Mouse (Mus musculus) telencephalon, adult 2 months (tissue): Measurements from ENCODE around the gene Tsc1.

Experiments
- DNase-seq: peaks from one replicate; pipeline ENCODE4 v3.0.0-alpha.2; 2011; ENCODE audit warnings: low read depth, low spot score

The Tsc1 gene

DNA sequence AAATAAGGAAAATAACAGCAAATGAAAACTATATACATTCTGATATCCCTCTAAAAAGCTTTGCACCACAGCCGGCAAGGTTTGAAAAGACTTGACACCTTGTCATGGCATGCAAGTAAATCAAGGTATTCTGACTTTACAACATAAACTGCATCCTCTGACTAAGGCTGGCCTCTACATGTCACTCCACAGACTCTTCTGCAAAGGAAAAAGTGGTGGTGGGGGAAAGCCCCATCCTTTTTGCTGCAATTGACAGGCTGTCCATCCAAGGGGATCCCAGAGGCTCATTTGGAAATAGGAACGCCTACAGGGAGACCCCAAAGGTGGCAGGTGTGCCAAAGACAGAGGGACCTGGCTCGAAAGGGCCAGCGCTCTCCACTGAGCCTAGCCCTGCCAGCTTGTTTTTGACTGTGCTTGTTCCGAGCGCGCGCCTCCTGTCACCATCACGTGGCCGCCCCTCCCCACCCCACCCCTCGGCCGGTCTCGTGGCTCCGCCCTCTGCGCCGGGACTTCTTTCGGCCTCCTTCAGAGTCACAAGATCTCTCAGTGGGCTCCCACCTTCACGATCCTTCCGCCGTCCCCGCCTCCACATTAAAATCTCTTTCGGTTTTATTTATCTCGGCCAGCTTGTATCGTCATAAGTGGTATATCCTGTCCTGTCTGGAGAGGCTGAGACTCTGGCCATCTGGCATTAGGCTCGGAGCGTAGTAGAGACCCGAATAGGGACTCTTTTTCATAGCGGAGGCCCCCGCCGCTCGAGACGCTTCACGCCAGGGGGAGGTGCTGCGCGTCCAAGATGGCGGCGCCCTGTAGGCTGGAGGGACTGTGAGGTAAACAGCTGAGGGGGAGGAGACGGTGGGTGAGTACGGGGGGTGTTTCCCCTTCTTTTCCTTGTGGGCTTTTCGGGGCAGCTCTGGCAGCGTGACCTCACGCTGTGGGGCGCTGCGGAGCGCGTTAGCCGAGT is at the start of gene Tsc1:
Gene Tsc1, plus strand, starts transcription at position 768 of the 964 bp plus-strand sequence.
- peak; percentile 96 for DNase-seq

- DNase-seq, result no peak
Measured at GRCm38 (mm10) chr2:28591479-28591878, 49.5 kb upstream of the Tsc1 start.

DNA sequence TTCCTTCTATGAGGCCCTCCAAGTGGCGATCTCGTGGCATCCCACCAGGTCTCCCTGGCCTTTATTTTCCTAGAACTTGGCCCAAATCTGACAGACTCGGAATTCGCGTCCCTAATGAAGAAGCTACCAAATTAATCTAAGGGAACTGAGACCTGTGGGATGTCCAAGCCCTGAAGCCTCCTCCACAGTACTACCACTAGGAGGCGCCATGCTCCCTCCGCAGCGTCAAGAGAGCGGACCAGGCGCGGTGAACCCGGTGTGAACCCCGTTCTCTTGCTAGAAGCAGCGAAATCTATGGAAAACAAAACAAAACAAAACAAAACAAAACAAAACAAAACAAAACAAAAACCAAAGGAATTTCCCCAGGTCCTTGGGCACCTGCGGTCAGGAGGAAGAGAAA is 48.2 kb upstream of the Tsc1 start:
- DNase-seq, result no peak

DNA sequence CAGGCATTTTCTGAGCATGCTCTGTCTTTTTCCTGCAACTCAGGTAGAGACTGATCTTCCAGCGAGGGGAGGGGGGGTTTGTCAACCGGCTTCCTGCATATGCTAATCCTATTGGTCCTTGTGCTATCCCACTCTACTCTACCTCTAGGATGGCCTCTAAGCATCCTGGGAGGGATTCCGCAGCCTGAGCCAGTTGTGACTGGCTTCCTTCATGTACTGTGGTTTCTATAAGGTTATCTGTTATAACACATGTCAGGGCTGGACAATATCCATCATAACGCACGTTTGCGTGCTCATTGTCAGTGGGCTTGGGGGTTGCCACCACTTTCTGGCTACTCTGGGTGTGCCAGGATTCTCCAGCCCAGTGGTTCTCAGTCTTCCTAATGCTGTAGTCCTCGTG is 45.0 kb upstream of the Tsc1 start:
- DNase-seq, result no peak

GRCm38 (mm10) chr2:28596998-28597397 is 44.0 kb upstream of the Tsc1 start:
- DNase-seq, result no peak

- DNase-seq, result no peak
Measured at GRCm38 (mm10) chr2:28597733-28598547, 43.1 kb upstream of the Tsc1 start.

DNA sequence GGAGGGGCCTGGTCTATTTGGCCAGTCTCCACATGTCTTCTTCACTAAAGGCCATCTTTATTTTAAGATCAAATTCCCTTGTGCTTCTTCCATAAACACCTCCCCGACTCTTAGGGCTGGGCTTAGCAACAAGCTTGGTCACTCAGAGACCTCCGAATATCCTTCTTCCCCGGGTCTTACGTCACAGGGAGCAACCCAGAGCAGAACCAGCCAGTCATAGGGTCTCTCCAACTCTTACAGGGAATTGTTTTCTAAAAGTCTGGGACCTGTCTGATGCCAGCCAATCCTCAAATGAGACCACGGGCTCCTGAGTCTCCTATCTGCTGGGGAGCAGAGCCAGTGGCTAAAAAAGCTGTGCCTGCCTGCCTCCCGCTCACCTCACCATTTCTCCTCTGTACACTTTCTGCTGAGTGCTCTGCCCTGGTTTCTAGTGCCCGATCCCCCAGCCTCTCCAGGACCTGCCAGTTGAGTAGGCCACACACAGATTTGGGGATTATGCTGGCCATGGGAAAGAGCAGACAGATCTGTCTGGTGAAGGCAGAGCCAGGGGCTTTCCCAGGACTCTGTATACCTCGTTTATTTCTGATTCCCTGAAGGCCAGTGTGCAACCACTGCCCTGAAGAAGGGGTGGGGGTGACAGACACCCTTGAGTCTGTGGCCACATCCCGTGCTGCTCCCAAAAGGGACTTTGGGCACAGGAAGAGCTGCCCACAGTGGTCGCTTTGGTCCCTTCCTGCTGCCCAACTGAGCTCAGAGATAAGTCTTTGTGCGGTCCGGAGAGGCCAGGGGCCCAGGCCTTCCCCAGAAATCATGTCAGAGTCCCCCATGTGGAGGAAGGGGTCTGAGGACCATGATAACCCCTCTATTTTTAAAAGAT is 42.1 kb upstream of the Tsc1 start:
- DNase-seq, result no peak

- no peak for DNase-seq
Measured at GRCm38 (mm10) chr2:28599569-28599900, 41.5 kb upstream of the Tsc1 start.

DNA sequence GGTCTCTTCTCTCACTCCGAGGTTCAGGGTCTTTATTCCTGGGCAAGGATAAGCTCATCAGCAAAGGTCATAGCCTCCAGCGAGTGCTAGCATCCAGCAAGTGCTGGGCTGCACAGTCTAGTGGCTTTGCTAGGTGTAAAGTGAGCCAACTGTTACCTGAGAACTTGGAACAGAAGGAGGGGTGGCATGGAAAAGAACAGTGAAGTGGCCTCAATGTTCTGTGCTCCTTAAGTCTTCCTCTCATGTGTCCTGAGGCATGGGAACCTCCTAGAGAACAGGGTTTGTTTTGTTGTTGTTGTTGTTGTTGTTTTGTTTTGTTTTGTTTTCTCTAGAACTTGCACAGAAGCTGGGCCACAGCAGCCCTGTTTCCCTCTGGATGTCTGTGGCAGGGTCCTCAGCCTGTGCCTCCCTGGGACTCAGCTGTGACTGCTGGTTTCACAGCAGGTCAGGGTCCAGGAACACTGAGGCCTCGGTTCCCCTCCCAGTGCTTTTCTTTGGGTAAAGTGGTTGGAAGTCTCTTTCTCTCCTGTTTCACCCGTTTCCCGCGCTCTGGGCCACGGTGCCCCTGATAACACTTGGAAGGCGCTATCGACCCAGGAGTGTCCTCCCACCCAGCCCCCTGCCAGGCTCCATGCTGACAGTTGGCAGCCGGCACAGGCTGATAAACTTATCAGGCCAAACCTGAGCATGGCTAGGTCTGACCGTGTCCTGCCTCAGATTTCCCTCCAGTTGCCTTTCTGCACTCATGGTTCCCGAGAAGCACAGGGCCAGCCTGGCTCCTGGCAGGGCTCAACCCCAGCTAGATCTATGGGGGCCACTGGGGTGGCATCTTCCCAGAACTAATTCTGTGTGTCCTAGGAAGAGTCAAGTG is 39.1 kb upstream of the Tsc1 start:
- no peak for DNase-seq

- DNase-seq, result no peak
Measured at GRCm38 (mm10) chr2:28603542-28603941, 37.5 kb upstream of the Tsc1 start.

DNA sequence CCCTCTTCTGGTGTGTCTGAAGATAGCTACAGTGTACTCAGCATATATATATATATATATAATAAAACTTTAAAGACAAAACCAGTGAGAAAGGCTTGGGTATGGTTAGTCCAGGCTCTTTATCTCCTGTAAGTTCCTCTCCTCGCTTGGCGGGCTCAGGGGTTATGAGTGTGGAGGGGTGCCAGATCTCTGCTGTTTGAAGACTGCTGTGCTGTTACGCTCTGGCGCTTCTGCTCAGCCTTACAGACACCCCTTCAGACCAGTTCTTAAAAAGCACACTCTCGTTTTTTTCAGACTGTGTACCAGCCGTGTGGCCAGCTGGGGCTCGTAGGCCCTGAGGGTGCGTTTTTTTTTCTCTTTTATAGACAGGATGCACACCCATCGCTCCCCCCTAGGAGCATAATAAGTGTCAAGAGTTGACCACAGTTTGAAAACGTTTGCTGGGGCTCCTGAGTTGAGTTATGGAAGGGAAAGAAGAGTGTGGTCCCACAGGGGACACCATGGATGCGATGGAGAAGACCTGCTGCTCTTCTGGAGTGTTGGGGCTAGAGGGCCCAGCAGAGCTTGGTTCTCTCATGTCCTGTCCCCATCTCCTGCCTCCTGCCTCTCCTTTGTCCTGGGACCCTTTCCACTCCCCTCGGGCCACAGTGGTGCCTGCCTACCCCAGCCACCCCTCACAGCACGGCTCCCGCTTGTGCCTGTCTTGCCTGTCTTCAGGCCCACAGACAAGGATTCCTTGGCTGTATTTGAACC is 35.1 kb upstream of the Tsc1 start:
- no peak for DNase-seq

GRCm38 (mm10) chr2:28606601-28607340 is 34.3 kb upstream of the Tsc1 start:
- DNase-seq, result no peak

- no peak for DNase-seq
Measured at GRCm38 (mm10) chr2:28607341-28608165, 33.5 kb upstream of the Tsc1 start.

GRCm38 (mm10) chr2:28609851-28610250 is 31.2 kb upstream of the Tsc1 start:
- DNase-seq, result no peak

DNA sequence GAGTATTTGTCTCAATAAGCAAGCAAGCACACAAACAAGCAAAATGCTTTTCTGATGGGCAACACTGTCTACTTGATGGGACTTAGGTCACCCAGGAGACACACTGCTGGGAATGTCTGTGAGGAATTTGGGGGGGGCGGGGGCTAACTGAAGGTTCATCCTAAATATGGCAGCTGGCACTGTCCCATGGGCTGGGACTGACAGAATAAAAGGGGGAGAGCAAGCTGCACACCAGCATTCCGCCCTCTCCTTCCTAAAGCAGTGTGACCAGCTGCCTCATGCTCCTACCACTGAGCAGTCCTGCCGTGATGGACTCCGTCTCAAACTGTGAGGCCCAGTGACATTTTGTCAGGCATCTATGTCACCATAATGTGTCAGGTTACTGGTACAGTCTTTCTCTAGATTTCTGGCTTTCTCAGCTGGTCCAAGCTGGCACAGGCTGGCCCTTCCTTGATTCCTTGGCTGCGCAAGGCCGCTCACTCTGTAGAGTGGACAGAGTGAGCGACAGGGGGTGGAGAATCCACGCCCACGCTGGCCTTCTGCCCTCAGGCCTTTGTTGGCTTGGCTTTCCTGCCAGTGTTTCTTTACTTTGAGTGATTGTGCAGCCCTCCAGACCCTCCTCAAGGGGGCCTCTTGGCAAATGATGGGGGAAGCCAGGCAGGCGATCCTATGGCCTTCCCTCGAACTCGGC is 30.2 kb upstream of the Tsc1 start:
- no peak for DNase-seq

GRCm38 (mm10) chr2:28611407-28611787 is 29.6 kb upstream of the Tsc1 start:
- no peak for DNase-seq

DNA sequence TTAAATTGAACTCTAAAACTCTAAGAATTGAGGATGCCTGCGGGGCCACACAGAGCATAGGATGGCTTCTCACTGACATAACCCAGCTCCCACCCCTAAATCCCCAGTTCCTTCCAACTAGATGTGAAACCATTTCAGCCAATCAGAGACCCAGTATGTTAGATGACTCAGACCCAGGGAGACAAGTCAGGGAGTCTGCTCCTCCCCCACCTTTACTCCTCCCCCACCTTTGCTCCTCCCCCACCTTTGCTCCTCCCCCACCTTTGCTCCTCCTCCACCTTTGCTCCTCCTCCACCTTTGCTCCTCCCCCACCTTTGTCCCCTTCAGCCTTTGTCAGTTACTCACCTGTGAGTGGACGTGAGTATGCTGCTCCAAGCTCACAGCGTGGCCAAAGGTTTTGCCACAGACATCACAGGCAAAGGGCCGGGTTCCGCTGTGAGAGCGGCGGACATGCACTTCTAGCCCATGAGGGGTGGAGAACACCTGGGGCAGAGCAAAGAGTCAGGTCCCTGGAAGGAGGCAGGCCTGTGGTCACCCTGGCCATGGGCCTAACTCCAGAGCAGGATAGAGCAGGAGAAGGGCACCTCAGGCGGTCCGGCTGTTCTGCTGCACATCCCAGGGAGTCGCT is 28.5 kb upstream of the Tsc1 start:
- no peak for DNase-seq
